Mouse (Mus musculus): Measurements from ENCODE around the gene Map2k5. TPM values are rescaled to one million over a fixed set of nuclear protein-coding genes. Genes with fewer than 3 reads are reported as not detected.

The Map2k5 gene
- total RNA-seq, 1 experiment from 2014 or later = 26.1 TPM

DNA sequence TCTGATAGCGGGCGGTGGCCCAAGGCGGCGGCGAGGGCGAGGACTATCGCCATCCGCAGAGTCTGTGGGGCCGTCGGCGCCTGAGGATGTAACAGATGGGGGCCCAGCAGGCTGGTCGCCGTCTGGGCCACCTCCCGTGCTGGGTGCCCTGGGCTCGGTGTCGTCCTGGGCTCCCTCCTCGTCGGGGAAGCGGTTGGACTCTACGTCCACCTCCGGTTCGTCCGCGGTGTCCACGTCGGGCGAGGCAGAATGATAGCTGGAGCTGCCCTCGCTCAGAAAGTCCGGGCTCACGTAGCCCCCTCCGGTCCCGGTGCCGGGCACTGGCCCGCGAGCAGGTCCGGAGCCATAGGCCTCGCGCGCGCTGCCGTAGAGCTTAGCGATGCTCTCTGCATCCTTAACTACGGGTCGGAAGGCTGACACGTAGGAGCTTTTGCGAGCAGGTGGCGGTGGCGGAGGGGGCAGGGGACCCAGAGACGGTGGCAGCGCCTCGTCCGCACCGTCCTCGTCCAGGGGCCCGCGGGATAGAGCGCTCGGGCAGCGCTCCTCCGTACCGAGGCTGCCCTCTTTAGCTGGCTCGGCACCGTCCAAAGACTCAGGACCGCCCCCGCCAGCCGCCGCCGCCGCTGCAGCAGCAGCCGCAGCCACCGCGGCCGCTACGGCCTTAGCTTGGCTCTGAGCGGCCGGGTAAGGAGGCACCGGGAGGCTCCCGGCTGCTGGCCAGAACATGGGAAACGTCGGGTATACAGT is 233.0 kb downstream of the Map2k5 start:
- no peak for ATAC-seq (replicated peaks in 1 of 2; ENCODE audit: insufficient read depth in 1 of 2, low FRiP score in 2 of 2, low TSS enrichment in 1 of 2, low read depth in 1 of 2, poor library complexity in 2 of 2, severe bottlenecking in 2 of 2)

DNA sequence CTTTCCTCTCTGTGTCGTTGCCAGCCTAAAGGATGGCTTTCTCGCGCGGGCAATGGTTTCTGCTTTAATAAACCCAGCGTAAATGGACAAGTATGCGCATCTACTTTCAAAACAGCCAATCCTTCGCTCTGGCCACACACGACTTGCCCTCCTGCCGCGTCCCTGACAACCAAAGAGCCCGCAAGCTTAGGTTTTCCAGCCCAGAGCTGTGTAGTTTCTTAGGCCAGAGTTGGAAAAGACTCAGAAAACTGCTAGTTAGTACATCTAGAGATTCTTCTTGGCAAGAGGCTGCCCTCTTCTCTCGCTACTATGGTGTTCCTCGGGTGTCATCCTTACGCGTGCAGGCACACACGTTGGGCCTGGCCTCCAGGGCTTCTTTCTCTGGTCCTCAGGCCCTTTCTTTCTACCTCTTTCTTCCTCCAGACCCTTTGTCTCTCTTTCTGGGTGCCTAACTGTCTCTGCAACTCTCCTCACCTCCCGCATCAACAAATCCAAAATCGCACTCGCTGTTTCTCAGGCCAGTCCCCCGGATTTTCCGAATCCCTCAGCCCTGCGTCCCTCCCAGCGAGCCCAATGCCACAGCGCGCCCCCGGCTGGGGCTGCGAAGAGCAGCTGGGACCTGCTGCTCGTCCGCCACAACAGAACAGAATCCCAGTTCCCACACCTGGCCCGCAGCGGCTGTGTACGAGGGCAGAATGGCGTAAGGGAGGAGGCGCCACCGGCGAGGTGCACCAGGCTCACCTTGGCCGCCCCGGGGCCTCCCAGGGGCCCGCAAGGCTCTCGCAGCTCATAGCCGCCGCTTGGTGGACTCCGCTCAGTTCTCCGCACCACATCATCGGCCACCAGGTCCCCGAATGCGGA is 233.8 kb downstream of the Map2k5 start:
- no peak for ATAC-seq (replicated peaks in 1 of 2; ENCODE audit: insufficient read depth in 1 of 2, low FRiP score in 2 of 2, low TSS enrichment in 1 of 2, low read depth in 1 of 2, poor library complexity in 2 of 2, severe bottlenecking in 2 of 2)

DNA sequence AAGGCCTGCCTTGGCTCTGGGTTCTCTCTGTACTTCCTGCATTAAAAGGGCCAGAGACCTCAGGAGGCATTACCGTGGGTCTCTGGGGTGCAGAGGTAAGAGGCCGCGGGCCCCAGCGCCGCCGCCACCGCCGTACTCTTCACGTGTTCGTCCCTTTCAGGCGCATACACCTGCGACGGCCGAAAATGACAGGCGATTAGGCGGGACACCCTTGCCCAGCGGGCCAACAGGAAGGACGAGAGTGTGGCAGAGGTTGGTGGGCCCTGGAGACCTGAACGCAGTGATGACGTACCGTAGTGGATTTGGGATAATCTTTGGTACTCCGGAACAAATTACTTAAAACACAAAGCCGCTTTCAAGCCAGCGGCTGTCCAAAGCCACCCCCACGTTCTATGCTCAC is 234.5 kb downstream of the Map2k5 start:
- no peak for ATAC-seq (replicated peaks in 1 of 2; ENCODE audit: insufficient read depth in 1 of 2, low FRiP score in 2 of 2, low TSS enrichment in 1 of 2, low read depth in 1 of 2, poor library complexity in 2 of 2, severe bottlenecking in 2 of 2)

DNA sequence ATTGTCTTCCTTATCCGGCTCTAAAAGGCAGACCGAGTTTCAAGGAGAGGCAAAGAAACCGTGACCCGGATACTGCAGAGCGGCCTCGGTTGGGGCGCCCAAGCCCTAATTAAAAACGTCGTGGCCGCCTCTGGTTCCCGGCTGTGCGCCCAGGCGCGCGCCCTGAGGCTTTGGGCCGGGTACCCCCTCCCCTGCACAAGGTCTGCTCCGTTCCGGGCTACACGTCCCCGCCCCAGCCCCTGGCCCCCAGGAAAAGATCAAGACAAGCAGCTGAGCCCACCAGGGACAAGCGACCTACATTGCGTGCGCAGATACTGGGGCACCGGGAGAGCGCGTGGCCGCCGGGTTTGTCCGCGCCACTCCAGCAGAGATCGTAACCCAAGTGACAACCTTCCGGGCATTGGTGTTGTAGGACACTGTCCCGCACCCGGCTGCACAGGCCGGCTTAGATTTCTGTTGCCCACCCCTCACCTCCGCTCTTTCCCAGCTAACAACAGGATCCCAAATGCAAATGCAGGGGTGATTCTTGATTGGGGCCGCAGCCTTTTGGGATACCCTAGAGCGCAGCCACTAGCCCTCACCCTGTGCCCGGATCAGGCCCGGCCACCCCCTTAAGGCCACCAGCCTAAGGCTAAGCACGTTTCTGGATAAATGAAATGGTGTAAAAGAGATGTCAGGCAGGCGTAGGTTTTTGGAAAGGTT is 235.2 kb downstream of the Map2k5 start:
- ATAC-seq (replicated peaks in 1 of 2; ENCODE audit: insufficient read depth in 1 of 2, low FRiP score in 2 of 2, low TSS enrichment in 1 of 2, low read depth in 1 of 2, poor library complexity in 2 of 2, severe bottlenecking in 2 of 2) = no peak

DNA sequence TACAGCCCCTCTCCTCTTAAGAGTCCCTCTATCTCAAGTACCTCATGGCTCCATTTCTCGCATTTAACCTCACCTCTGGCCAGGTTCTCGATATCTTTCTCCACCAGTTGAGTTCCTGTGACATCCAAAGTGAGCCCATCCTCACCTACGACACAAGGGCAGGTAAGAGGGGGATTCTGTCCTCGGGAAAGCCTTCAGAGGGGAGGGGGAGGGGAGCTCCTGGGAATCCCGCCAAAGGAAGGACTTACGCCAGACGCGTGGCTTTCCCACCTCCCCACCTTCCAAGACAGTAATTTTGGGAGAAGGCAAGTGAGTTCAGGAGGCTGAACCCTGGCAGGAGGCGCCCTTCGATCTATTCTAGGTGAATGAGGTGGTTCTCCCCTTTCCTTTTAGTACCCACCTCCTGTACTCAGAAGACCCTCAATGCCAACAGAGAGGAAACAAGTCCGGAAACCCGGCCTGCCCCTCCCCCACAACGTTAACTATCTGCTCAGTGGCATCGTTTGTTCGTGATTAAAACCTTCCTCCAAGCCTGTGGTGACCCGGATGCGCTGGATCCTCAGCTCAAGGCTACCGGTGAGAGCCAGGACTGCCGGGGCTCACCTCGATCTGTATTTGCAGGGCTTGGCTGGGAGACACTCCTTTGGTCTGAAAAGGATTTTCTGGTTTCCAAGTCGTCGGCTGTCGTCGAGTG is 235.9 kb downstream of the Map2k5 start:
- ATAC-seq (replicated peaks in 1 of 2; ENCODE audit: insufficient read depth in 1 of 2, low FRiP score in 2 of 2, low TSS enrichment in 1 of 2, low read depth in 1 of 2, poor library complexity in 2 of 2, severe bottlenecking in 2 of 2) = no peak

DNA sequence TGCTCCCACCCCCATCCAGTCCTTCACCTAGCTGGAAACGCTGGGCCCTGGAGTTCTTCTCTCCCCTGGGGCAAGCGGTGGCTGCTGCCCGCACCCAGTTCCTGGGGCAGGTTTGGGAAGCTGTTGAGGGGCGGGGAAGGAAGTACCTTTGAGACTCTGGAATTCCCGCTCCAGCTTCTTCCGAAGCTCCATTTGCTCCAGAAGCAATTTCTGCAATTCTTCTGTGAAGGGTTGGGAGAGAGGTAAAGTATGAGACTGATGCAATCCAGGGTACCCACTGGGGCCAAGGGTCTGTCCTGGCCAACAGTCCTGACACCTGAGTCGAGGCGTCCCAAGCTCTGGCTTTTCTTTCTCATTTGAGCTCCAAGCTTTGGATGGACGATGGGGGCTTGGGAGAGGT is 237.5 kb downstream of the Map2k5 start:
- ATAC-seq (replicated peaks in 1 of 2; ENCODE audit: insufficient read depth in 1 of 2, low FRiP score in 2 of 2, low TSS enrichment in 1 of 2, low read depth in 1 of 2, poor library complexity in 2 of 2, severe bottlenecking in 2 of 2) = no peak

DNA sequence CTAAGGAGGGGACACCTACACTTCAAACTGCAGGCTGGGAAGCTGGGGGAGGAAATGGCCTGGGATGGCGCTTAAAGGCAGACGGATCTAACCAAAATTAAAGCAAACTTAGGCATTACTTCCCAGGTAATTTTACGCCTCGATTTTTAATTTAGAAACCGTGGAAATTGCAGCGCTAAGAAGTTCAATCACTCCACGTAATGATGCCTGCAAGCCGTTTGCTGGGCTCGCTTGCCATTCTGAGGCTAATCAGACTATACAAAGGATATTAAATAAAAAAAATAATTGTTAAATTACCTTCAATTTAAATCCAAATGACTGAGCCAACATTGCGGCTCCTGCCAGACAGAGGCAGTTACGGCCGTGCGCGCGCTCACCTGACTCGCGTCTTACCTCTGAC is 238.0 kb downstream of the Map2k5 start:
- ATAC-seq (replicated peaks in 1 of 2; ENCODE audit: insufficient read depth in 1 of 2, low FRiP score in 2 of 2, low TSS enrichment in 1 of 2, low read depth in 1 of 2, poor library complexity in 2 of 2, severe bottlenecking in 2 of 2) = no peak

DNA sequence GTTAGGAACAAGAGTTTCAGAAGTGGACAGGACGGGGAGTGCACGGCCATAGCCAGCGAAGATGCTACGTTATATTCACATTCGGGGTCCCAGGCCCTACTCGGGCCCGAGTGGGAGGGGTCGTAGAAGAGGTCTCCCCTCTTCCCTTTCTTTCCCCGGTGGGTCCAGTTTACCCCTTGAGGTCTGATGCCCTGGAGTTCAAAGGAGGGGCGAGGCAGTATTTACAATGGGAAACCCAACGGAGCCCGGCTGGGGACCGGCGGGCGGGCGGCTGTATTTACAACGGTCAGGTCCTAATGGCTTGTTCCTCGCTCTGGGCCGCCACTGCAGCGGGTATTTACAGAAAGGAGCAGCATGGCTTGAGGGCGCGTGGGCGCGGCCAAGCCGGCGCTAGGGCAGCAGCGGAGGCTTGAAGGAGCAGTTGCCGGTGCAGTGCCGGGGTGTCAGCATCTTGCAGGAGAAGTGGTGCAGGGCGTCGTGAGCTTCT is 239.2 kb downstream of the Map2k5 start:
- ATAC-seq (replicated peaks in 1 of 2; ENCODE audit: insufficient read depth in 1 of 2, low FRiP score in 2 of 2, low TSS enrichment in 1 of 2, low read depth in 1 of 2, poor library complexity in 2 of 2, severe bottlenecking in 2 of 2) = no peak

DNA sequence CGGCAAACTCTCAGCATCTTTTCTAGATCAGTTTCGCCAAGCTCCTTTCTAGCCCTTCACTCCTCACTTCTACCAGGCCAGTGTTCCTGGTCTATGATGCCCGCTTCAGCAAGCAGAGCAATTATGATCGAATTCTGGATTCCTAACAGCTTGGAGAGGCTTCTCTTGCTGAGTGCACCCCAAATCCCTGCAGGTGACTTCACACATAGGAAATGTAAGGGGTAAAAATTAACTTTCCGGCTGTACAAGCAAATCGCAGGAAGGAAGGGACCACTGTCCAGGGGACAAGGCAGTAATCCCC is 240.1 kb downstream of the Map2k5 start:
- ATAC-seq (replicated peaks in 1 of 2; ENCODE audit: insufficient read depth in 1 of 2, low FRiP score in 2 of 2, low TSS enrichment in 1 of 2, low read depth in 1 of 2, poor library complexity in 2 of 2, severe bottlenecking in 2 of 2) = no peak

DNA sequence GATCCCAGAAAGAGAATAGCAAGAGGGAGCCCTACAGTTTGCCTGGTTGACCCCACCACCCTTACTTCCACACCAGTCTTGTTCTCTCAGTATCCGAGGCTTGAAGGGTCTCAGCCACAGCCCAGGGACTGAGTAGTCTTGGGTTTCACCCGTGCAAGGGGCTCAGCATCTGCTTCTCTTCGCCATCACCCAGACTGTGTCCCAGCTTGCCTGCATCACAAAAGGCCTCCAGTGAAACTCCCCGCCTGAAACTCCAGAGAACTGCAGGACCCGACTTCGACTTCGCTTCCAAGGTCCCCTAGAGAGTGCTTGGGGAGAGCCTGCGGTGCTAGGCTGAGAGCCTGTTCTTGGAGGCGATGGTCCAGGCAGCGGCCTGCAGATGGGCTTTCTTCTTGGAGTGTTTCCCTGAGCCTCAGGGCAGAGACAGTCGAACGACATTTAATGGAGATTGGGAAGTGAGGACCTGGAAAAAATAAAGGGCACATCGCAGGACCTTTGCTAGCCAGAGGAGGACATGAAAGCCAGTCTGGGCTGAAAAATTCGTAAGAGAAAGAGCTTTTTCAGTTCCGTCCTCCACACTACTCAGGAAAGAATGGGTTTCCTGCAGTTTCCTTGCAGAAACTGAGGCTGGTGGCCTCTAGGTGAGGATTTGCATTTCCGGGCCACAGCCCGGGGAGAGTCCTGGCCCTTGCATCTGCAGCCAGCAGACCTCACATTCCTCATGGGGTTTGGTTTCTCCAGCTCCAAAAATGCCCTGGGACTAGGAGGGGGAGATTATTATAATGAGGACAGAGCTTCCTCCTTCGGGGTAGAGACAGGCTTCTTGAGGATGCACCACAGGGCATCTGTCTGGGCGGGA is 240.7 kb downstream of the Map2k5 start:
- ATAC-seq (replicated peaks in 1 of 2; ENCODE audit: insufficient read depth in 1 of 2, low FRiP score in 2 of 2, low TSS enrichment in 1 of 2, low read depth in 1 of 2, poor library complexity in 2 of 2, severe bottlenecking in 2 of 2) = no peak

DNA sequence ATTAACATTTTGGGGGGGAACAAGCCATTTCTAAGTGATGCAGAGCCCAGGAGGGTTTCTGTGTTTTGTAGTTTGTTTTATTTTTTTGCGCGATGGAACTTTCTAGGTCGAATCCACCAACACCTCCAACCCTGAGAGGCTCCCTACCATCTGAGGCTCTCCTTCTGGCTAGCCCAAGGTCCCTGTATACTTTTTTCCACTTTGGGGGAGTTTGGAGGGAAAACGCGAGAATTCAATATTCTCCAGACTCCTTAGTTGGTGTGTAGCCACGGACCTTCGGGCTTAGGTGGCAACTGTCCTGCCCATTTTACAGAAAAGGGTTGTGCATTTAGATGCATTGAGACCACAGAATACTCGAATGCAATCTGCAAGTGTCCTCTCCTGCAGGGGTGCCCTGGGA is 241.5 kb downstream of the Map2k5 start:
- ATAC-seq (replicated peaks in 1 of 2; ENCODE audit: insufficient read depth in 1 of 2, low FRiP score in 2 of 2, low TSS enrichment in 1 of 2, low read depth in 1 of 2, poor library complexity in 2 of 2, severe bottlenecking in 2 of 2) = no peak

DNA sequence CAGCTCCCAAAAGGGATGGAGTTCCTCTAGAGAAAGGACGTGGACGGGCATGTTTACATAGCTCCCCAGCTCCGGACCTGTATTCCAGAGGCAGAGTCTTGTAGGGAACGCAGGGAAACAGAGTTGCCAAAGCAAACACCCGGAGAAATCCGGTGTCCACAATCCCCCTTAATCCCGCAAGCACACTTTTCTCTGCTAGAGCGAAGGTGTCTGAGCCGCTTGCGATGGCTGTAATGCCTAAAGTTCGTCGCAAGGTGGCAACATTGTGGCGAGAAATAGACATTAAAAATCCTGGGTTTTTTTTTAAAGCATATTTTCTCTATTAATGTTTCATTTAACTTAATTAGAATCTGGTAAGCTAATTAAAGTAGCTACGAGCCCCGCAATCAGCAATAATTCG is 241.9 kb downstream of the Map2k5 start:
- no peak for ATAC-seq (replicated peaks in 1 of 2; ENCODE audit: insufficient read depth in 1 of 2, low FRiP score in 2 of 2, low TSS enrichment in 1 of 2, low read depth in 1 of 2, poor library complexity in 2 of 2, severe bottlenecking in 2 of 2)

DNA sequence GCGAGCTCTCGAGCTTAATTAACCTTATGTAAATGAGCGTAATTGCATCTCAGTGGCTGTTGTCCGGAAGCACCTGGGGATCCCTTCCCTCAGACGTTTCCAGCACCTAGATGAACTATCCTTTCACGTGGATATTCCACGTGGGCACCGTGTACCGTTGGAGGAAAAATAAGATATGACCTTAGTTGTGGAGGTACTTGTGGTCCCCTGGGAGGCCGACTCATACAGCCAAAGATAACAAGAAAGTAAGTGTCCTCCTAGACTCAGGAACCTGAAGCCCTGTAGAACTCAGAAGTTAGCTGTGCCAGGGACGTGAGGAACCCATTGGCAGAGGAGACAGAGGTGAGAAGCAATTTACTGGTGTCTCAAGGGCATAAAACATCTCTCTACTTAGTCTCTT is 242.3 kb downstream of the Map2k5 start:
- no peak for ATAC-seq (replicated peaks in 1 of 2; ENCODE audit: insufficient read depth in 1 of 2, low FRiP score in 2 of 2, low TSS enrichment in 1 of 2, low read depth in 1 of 2, poor library complexity in 2 of 2, severe bottlenecking in 2 of 2)

DNA sequence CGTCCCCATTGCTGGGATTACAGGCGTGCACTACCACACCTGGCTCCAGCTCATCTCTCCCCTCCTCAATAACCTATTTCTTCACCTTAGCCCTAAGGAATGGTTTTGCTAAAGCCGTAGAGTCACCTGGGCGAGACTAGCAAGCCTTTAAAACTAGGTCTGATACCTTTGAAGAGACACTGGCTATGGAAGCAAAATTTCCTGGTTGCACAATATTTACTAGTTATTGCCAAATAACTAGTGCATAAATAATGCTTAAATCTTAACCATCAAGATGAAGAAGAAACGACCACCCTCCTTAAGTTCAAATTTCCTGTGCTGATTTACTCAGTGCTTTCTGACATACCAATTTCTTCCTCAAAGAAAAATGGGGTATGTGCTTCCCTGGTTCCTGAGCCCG is 244.0 kb downstream of the Map2k5 start:
- ATAC-seq (replicated peaks in 1 of 2; ENCODE audit: insufficient read depth in 1 of 2, low FRiP score in 2 of 2, low TSS enrichment in 1 of 2, low read depth in 1 of 2, poor library complexity in 2 of 2, severe bottlenecking in 2 of 2) = no peak

DNA sequence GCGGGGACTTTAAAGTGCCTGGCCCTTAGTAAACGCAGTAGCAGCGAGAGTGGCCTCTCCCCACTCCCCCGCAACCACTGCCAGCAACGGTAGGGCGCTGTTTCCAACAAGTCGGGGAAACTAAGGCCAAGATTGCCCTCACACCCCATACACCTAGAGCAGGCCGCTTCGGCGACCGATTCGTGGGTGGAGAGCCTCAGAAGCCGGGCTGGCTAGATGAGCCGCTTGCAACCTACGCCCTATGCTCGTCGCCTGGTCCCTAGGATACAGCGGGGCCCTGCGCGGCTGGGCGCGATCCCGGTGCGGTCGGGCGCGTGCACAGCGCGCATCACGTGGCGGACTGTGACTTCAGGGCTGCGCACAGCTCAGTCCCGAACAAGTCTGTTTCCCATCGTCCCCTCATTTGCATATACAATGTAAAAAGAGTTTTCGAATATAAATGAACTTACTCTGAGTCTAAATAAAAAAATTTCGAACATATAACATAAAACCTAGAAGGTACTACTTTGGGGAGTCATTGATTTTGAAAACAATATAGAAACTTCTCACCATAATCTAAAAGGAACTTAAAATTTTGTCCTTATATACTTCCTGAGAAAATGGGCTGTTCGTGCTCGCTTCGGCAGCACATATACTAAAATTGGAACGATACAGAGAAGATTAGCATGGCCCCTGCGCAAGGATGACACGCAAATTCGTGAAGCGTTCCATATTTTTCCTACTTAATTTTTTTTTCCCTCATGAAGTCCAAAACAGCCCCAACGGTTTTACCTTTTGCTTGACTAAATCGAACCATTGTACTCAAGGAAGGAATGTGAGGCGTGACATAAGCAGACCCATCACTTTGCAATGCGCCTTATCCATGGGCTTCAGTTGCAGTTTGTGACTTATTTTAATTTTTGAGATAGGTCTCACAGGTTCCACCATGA is 244.8 kb downstream of the Map2k5 start:
- peak; percentile 88 to 91 for ATAC-seq (replicated peaks in 1 of 2; ENCODE audit: insufficient read depth in 1 of 2, low FRiP score in 2 of 2, low TSS enrichment in 1 of 2, low read depth in 1 of 2, poor library complexity in 2 of 2, severe bottlenecking in 2 of 2)

Data from hematopoietic stem cell, adult 5-6 weeks (primary cell).